10 mouse cellular contexts compared by ENCODE assay signal in the genomic region with DNA sequence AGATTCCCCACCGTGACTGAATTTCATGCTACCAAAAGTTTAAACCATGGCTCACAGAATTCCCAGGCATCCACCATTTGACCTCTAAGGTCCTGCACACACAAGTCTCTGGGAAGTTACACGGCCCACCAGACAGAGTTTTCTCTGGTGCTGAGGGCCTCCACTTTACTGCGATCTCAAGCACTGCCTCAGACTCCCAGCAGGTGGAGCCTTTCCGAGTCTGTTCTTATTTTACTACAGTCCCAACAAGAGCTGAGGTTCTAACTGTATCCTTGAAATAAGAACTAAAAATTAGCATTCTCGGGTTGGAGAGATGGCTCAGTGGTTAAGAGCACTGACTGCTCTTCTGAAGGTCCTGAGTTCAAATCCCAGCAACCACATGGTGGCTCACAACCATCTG. TPM values are rescaled to one million over a fixed set of nuclear protein-coding genes. Genes with fewer than 3 reads are reported as not detected.
DNase-seq lines count a peak whose midpoint lies in the region; ATAC-seq and TF ChIP-seq lines count a peak whose summit lies in the region.
"Had no signal": no experiment of that assay in that cellular context is flagged by ENCODE, and none has a peak within 500 bp of the region (broad histone marks: within the 10 kb centered on the region; RNA-seq: fewer than 3 reads in every experiment).

No protein-coding gene starts in this region.

- no peak overlapping the region for H3K4me3 ChIP-seq in testis, adult 2 months (ENCODE audit: control insufficient read depth, low read depth, low read length)
- no peak overlapping the region for H3K4me3 ChIP-seq in lung, embryonic 14.5 days (ENCODE audit: low read depth, low read length)
- H3K4me3 ChIP-seq: stomach, embryonic 15.5 days had no signal

- 46% methylated on average over 5 of the region's 5 CpGs for WGBS in lung, embryonic 14.5 days

- no peak overlapping the region for H3K4me2 ChIP-seq in lung, embryonic 14.5 days
- H3K4me2 ChIP-seq: stomach, embryonic 15.5 days had no signal

- H3K27me3 ChIP-seq in testis, adult 2 months (ENCODE audit: control insufficient read depth, insufficient read depth, low read length) = no peaks in the 10 kb centered on the region
- H3K27me3 ChIP-seq in lung, embryonic 14.5 days (ENCODE audit: insufficient read depth, low read length) = no peaks in the 10 kb centered on the region
- H3K27me3 ChIP-seq: stomach, embryonic 15.5 days had no signal

- no peaks in the 10 kb centered on the region for H3K9me3 ChIP-seq in lung, embryonic 14.5 days (ENCODE audit: low read depth, low read length)
- H3K9me3 ChIP-seq: stomach, embryonic 15.5 days had no signal

- no peak overlapping the region for H3K27ac ChIP-seq in testis, adult 2 months (ENCODE audit: control insufficient read depth, insufficient read depth, low read depth, low read length)
- no peak overlapping the region for H3K27ac ChIP-seq in lung, embryonic 14.5 days (ENCODE audit: low read depth)
- H3K27ac ChIP-seq: stomach, embryonic 15.5 days had no signal

- TF ChIP-seq CTCF in testis, adult 2 months (IDR thresholded peaks at IDR 0.05; ENCODE audit: control insufficient read depth, insufficient read depth, insufficient replicate concordance, low read depth, low read length) = peak; percentile 20; the same call in 1 of the 2 replicates
- peak; percentile 65 for TF ChIP-seq CTCF in lung, embryonic 14.5 days (IDR thresholded peaks at IDR 0.05; ENCODE audit: low read depth)

- no peaks in the 10 kb centered on the region for H3K4me1 ChIP-seq in testis, adult 2 months (ENCODE audit: control insufficient read depth, insufficient read depth, low read length)
- H3K4me1 ChIP-seq in lung, embryonic 14.5 days (ENCODE audit: insufficient read depth) = no peaks in the 10 kb centered on the region
- H3K4me1 ChIP-seq: stomach, embryonic 15.5 days had no signal

- DNase-seq in gastrocnemius, adult 18-20 months (ENCODE audit: low spot score) = peak; percentile 24
- DNase-seq in gastrocnemius, adult 8-10 months (ENCODE audit: low spot score in 2 of 2) = no peak
- no peak for DNase-seq in testis, postnatal 14 days (ENCODE audit: low spot score)
- DNase-seq in cerebellum, adult 9-10 months = peak; percentile 43
- DNase-seq in induced T-regulatory cell, adult 2 months (ENCODE audit: low read depth) = peak; percentile 63
- peak; percentile 72 for DNase-seq in lung, embryonic 14.5 days
- peak; percentile 53 for DNase-seq in thymus, postnatal 0 days (ENCODE audit: low spot score)

- ATAC-seq in lung, embryonic 14.5 days (ENCODE audit: insufficient read depth) = 0 out of 2 replicates have a peak, but pooled peaks have one; percentile 51

- no peak overlapping the region for H3K9ac ChIP-seq in lung, embryonic 14.5 days
- H3K9ac ChIP-seq: stomach, embryonic 15.5 days had no signal

- no peak for TF ChIP-seq POLR2A in testis, adult 2 months (IDR thresholded peaks at IDR 0.05; ENCODE audit: control insufficient read depth, low read depth, low read length)

- no peaks in the 10 kb centered on the region; the same call in 1 of the 2 replicates for H3K36me3 ChIP-seq in testis, adult 2 months (ENCODE audit: control insufficient read depth, insufficient read depth, low read length)
- H3K36me3 ChIP-seq in lung, embryonic 14.5 days (ENCODE audit: insufficient read depth) = no peaks in the 10 kb centered on the region
- H3K36me3 ChIP-seq: stomach, embryonic 15.5 days had no signal

RNA-seq across cellular contexts. Expression of a gene that starts 15.7 kb away (rescaled TPM):
- under 1 TPM; 0.25 to 0.64 TPM for total RNA-seq in gastrocnemius, adult 18-20 months (2021)
- total RNA-seq in gastrocnemius, adult 8-10 months (2022) = under 1 TPM; 0.13 to 0.72 (median 0.45) TPM
- polyA plus RNA-seq in testis, adult 2 months (2012; rRNA removed) = 202 and 208 TPM in 2 replicates
- polyA plus RNA-seq in lung, embryonic 14.5 days (2014; fragmentation: Nextera tagmentation; extraction: Ambion mirVana) = 9.5 and 11.3 TPM in 2 replicates
- polyA plus RNA-seq in thymus, postnatal 0 days (2015; fragmentation: Nextera tagmentation; extraction: Ambion mirVana) = 3.8 and 4.0 TPM in 2 replicates

RNA-seq across cellular contexts. Expression of a gene that starts 19.9 kb away (rescaled TPM):
- not detected for total RNA-seq in gastrocnemius, adult 18-20 months (2021)
- not detected for total RNA-seq in gastrocnemius, adult 8-10 months (2022)
- polyA plus RNA-seq in testis, adult 2 months (2012; rRNA removed) = 4.2 and 4.3 TPM in 2 replicates
- not detected in 2 replicates for polyA plus RNA-seq in lung, embryonic 14.5 days (2014; fragmentation: Nextera tagmentation; extraction: Ambion mirVana)
- polyA plus RNA-seq in thymus, postnatal 0 days (2015; fragmentation: Nextera tagmentation; extraction: Ambion mirVana) = 1.7 and 2.0 TPM in 2 replicates
- total RNA-seq: left cerebral cortex, postnatal 10 days had no signal
- polyA plus RNA-seq: stomach, embryonic 15.5 days had no signal

RNA-seq across cellular contexts. Expression of a gene that starts 24.9 kb away (rescaled TPM):
- total RNA-seq in gastrocnemius, adult 18-20 months (2021) = not detected
- not detected for total RNA-seq in gastrocnemius, adult 8-10 months (2022)
- polyA plus RNA-seq in testis, adult 2 months (2012; rRNA removed) = 443 and 501 TPM in 2 replicates
- 30.5 and 31.0 TPM in 2 replicates for polyA plus RNA-seq in lung, embryonic 14.5 days (2014; fragmentation: Nextera tagmentation; extraction: Ambion mirVana)
- 10.6 TPM in 2 replicates for polyA plus RNA-seq in thymus, postnatal 0 days (2015; fragmentation: Nextera tagmentation; extraction: Ambion mirVana)

RNA-seq across cellular contexts. Expression of a gene that starts 46.4 kb away (rescaled TPM):
- total RNA-seq in gastrocnemius, adult 18-20 months (2021) = 10 to 100 TPM; 16.1 to 17.3 TPM
- total RNA-seq in gastrocnemius, adult 8-10 months (2022) = 10 to 100 TPM; 16.9 to 18.2 (median 17.4) TPM
- 9.2 and 9.6 TPM in 2 replicates for polyA plus RNA-seq in testis, adult 2 months (2012; rRNA removed)
- polyA plus RNA-seq in lung, embryonic 14.5 days (2014; fragmentation: Nextera tagmentation; extraction: Ambion mirVana) = 29.3 and 32.9 TPM in 2 replicates
- polyA plus RNA-seq in thymus, postnatal 0 days (2015; fragmentation: Nextera tagmentation; extraction: Ambion mirVana) = 20.9 and 22.7 TPM in 2 replicates

RNA-seq across cellular contexts. Expression of a gene that starts 46.6 kb away (rescaled TPM):
- 10 to 100 TPM; 50.0 to 51.6 TPM for total RNA-seq in gastrocnemius, adult 18-20 months (2021)
- 10 to 100 TPM; 51.7 to 57.0 (median 54.6) TPM for total RNA-seq in gastrocnemius, adult 8-10 months (2022)
- polyA plus RNA-seq in testis, adult 2 months (2012; rRNA removed) = 16.0 and 19.2 TPM in 2 replicates
- 175 and 180 TPM in 2 replicates for polyA plus RNA-seq in lung, embryonic 14.5 days (2014; fragmentation: Nextera tagmentation; extraction: Ambion mirVana)
- 169 and 172 TPM in 2 replicates for polyA plus RNA-seq in thymus, postnatal 0 days (2015; fragmentation: Nextera tagmentation; extraction: Ambion mirVana)

Comparison
In these comparisons a context has a peak if more than half of its experiments do, and no peak if none do; other contexts are left out.
1. DNase-seq: peak in gastrocnemius, adult 18-20 months (single experiment), cerebellum, adult 9-10 months (single experiment), induced T-regulatory cell, adult 2 months (single experiment), lung, embryonic 14.5 days (single experiment) and thymus, postnatal 0 days (single experiment); none in gastrocnemius, adult 8-10 months (0 of 2) and testis, postnatal 14 days (single experiment).
2. RNA of a gene that starts 15.7 kb away (polyA plus RNA-seq): 202 to 208 TPM in testis, adult 2 months; 9.5 to 11.3 TPM in lung, embryonic 14.5 days and 3.8 to 4.0 TPM in thymus, postnatal 0 days; every median in the first group is over 10 times any median in the second.
3. RNA of a gene that starts 24.9 kb away (polyA plus RNA-seq): 443 to 501 TPM in testis, adult 2 months; 30.5 to 31.0 TPM in lung, embryonic 14.5 days and 10.6 TPM in thymus, postnatal 0 days; every median in the first group is over 10 times any median in the second.